Mouse (Mus musculus) myocyte (in vitro differentiated cells): ENCODE data around the gene Serpinb9g.
"Not testable (repeated sequence)": the region's sequence is repeated elsewhere in the genome, so short reads cannot be mapped to it uniquely, and the experiment has no call there.

ENCODE experiments used
- CEBPB ChIP-seq: IDR thresholded peaks from 2 replicates; pipeline ENCODE4 v1.6.1; 2011; ENCODE audit warnings: mild to moderate bottlenecking, moderate library complexity; ENCODE audit not compliant: poor library complexity, insufficient read depth, severe bottlenecking
- E2F4 ChIP-seq: IDR thresholded peaks from one replicate; pipeline ENCODE4 v1.6.1; 2011; ENCODE audit warnings: mild to moderate bottlenecking, control low read depth, moderate library complexity; ENCODE audit not compliant: insufficient read depth
- MAX ChIP-seq: IDR thresholded peaks from one replicate; pipeline ENCODE4 v1.6.1; 2011; ENCODE audit warnings: low read depth, mild to moderate bottlenecking, control low read depth
- MYOD1 ChIP-seq, 3 experiments: IDR thresholded peaks; one replicate each; pipeline ENCODE4 v1.6.1; 2011; ENCODE audit warnings: control low read depth in 2 of 3, low read depth in 2 of 3, mild to moderate bottlenecking in 2 of 3, moderate library complexity in 1 of 3; ENCODE audit not compliant: insufficient read length in 2 of 3, control insufficient read depth in 1 of 3
- POLR2A ChIP-seq: IDR thresholded peaks from one replicate; pipeline ENCODE4 v1.6.1; 2011; ENCODE audit warnings: low read depth, mild to moderate bottlenecking, control low read depth, moderate library complexity; ENCODE audit not compliant: insufficient read length
- POLR2AphosphoS2 ChIP-seq: IDR thresholded peaks from one replicate; pipeline ENCODE4 v1.6.1; 2011; ENCODE audit warnings: low read depth, control low read depth; ENCODE audit not compliant: insufficient read length
- TCF12 ChIP-seq: IDR thresholded peaks from one replicate; pipeline ENCODE4 v1.6.1; 2011; ENCODE audit warnings: mild to moderate bottlenecking, control low read depth; ENCODE audit not compliant: poor library complexity, insufficient read depth, severe bottlenecking
- TCF3 ChIP-seq: IDR thresholded peaks from one replicate; pipeline ENCODE4 v1.6.1; 2011; ENCODE audit warnings: low read depth, control low read depth; ENCODE audit not compliant: insufficient read length
- USF1 ChIP-seq: IDR thresholded peaks from one replicate; pipeline ENCODE4 v1.6.1; 2011; ENCODE audit warnings: low read depth, mild to moderate bottlenecking, control low read depth, moderate library complexity

DNA sequence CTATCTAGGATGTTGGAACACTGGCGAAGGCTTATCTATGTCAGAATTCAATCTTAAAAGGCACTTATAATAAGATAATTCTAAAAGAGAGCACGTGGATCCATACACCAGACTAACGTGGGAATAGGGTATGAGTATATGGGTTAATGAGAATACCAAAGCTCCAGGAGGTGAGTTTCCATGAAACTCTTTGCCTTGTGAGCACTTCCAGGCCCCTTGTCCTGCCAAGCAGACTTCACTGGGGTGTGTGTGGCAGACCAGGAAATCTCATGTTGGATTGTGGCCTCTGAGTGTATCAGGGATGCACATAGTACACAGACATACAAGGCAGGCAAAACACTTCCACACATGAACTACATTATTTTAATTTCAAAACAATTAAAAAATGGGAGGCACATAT lies 718 bp upstream of the Serpinb9g start:
- not testable (repeated sequence) for TF ChIP-seq TCF3; POLR2A; MAX; CEBPB; E2F4; USF1; MYOD1 (IDR thresholded peaks at IDR 0.05; ENCODE audit: control insufficient read depth in 1 of 3, insufficient read length in 2 of 3, low read depth in 2 of 3); TCF12; POLR2AphosphoS2
